In genomic region chr1:40024554-40025320, GRCm38 (mm10) we compare ENCODE assay signal across 19 mouse cellular contexts. TPM values are rescaled to one million over a fixed set of nuclear protein-coding genes. Genes with fewer than 3 reads are reported as not detected.
DNase-seq lines count a peak whose midpoint lies in the region; ATAC-seq lines count a peak whose summit lies in the region.
"Had no signal": no experiment of that assay in that cellular context is flagged by ENCODE, and none has a peak within 500 bp of the region (broad histone marks: within the 10 kb centered on the region; RNA-seq: fewer than 3 reads in every experiment).

No protein-coding gene starts in this region.

- no peaks in the 10 kb centered on the region for H3K4me1 ChIP-seq in intestine, embryonic 14.5 days (replicated peaks; ENCODE audit: control insufficient read depth, insufficient read depth, low read length)
- H3K4me1 ChIP-seq in intestine, embryonic 16.5 days (ENCODE audit: control insufficient read depth, insufficient read depth, low read length): no peaks in the 10 kb centered on the region
- no peaks in the 10 kb centered on the region for H3K4me1 ChIP-seq in hindbrain, embryonic 11.5 days (replicated peaks; ENCODE audit: control insufficient read depth, insufficient read depth, low read length)
- H3K4me1 ChIP-seq: embryonic facial prominence, embryonic 13.5 days; forebrain, embryonic 15.5 days; hindbrain, embryonic 10.5 days had no signal

- H3K4me3 ChIP-seq in intestine, embryonic 14.5 days (ENCODE audit: low read depth, low read length): no peak overlapping the region
- no peak overlapping the region for H3K4me3 ChIP-seq in intestine, embryonic 16.5 days (ENCODE audit: low read length)
- H3K4me3 ChIP-seq in hindbrain, embryonic 11.5 days (ENCODE audit: low read depth, low read length): no peak overlapping the region
- H3K4me3 ChIP-seq: embryonic facial prominence, embryonic 13.5 days; forebrain, embryonic 15.5 days; hindbrain, embryonic 10.5 days; megakaryocyte, embryonic 14.5 days had no signal

- no peaks in the 10 kb centered on the region for H3K27me3 ChIP-seq in intestine, embryonic 14.5 days (replicated peaks; ENCODE audit: control insufficient read depth, insufficient read depth, low read length)
- H3K27me3 ChIP-seq in intestine, embryonic 16.5 days (replicated peaks; ENCODE audit: control insufficient read depth, insufficient read depth, low read length): no peaks in the 10 kb centered on the region
- H3K27me3 ChIP-seq in hindbrain, embryonic 11.5 days (ENCODE audit: control insufficient read depth, insufficient read depth, low read length): no peaks in the 10 kb centered on the region
- H3K27me3 ChIP-seq: embryonic facial prominence, embryonic 13.5 days; forebrain, embryonic 15.5 days; megakaryocyte, embryonic 14.5 days had no signal

- H3K9me3 ChIP-seq in intestine, embryonic 14.5 days (ENCODE audit: control insufficient read depth, low read length): no peaks in the 10 kb centered on the region
- no peaks in the 10 kb centered on the region for H3K9me3 ChIP-seq in intestine, embryonic 16.5 days (ENCODE audit: control insufficient read depth, low read length)
- no peaks in the 10 kb centered on the region for H3K9me3 ChIP-seq in hindbrain, embryonic 11.5 days (ENCODE audit: control insufficient read depth, low read length)
- H3K9me3 ChIP-seq: embryonic facial prominence, embryonic 13.5 days; forebrain, embryonic 15.5 days; hindbrain, embryonic 10.5 days; megakaryocyte, embryonic 14.5 days had no signal

- WGBS in intestine, embryonic 14.5 days: 90% methylated on average over 27 of the region's 27 CpGs
- 90% methylated on average over 27 of the region's 27 CpGs for WGBS in intestine, embryonic 16.5 days
- 93% methylated on average over 27 of the region's 27 CpGs for WGBS in hindbrain, embryonic 11.5 days

- no peak for ATAC-seq in intestine, embryonic 14.5 days (replicated peaks; ENCODE audit: low FRiP score, low TSS enrichment, low read depth)
- ATAC-seq in intestine, embryonic 16.5 days: no peak
- ATAC-seq in hindbrain, embryonic 11.5 days (ENCODE audit: low FRiP score): no peak
- ATAC-seq: forebrain, embryonic 15.5 days had no signal

- H3K9ac ChIP-seq in intestine, embryonic 14.5 days (ENCODE audit: low read length): no peak overlapping the region
- H3K9ac ChIP-seq in intestine, embryonic 16.5 days (ENCODE audit: low read depth, low read length): no peak overlapping the region
- H3K9ac ChIP-seq in hindbrain, embryonic 11.5 days (ENCODE audit: low read depth, low read length): no peak overlapping the region
- H3K9ac ChIP-seq: embryonic facial prominence, embryonic 13.5 days; forebrain, embryonic 15.5 days had no signal

- intact Hi-C loops in left cerebral cortex, postnatal 4 days (cut with DNase I): loop anchor here (10.0 kb wide), 1 partner anchor 510 kb away; no protein-coding TSS in a partner anchor

- H3K27ac ChIP-seq in intestine, embryonic 14.5 days (ENCODE audit: low read depth): no peak overlapping the region
- H3K27ac ChIP-seq in intestine, embryonic 16.5 days (ENCODE audit: low read length): no peak overlapping the region
- H3K27ac ChIP-seq in hindbrain, embryonic 11.5 days (ENCODE audit: low read depth, low read length): no peak overlapping the region
- H3K27ac ChIP-seq: embryonic facial prominence, embryonic 13.5 days; forebrain, embryonic 15.5 days; hindbrain, embryonic 10.5 days had no signal

- no peak overlapping the region for H3K4me2 ChIP-seq in intestine, embryonic 14.5 days (ENCODE audit: low read length)
- H3K4me2 ChIP-seq in intestine, embryonic 16.5 days (ENCODE audit: low read depth, low read length): no peak overlapping the region
- no peak overlapping the region for H3K4me2 ChIP-seq in hindbrain, embryonic 11.5 days (replicated peaks; ENCODE audit: low read depth, low read length)
- H3K4me2 ChIP-seq: embryonic facial prominence, embryonic 13.5 days; forebrain, embryonic 15.5 days; liver, embryonic 11.5 days had no signal

- peak; percentile 36 for DNase-seq in intestine, embryonic 14.5 days (ENCODE audit: low spot score)
- peak; percentile 32 to 46 for DNase-seq in left cerebral cortex, adult 18-20 months (ENCODE audit: low spot score in 2 of 2)
- DNase-seq in left cerebral cortex, postnatal 4 days: no peak
- peak; percentile 5 for DNase-seq in thymus, postnatal 4 days
- DNase-seq in thymus, postnatal 0 days (ENCODE audit: low spot score): no peak
- DNase-seq in hindbrain, embryonic 11.5 days (ENCODE audit: low spot score): no peak
- DNase-seq: B cell, adult 2 months; cerebellum, postnatal 10 days; gastrocnemius, postnatal 36 days; lung, adult 18-20 months; lung, postnatal 14 days; midbrain, embryonic 14.5 days; thymus, postnatal 36 days had no signal

- peaks cover 81% of the 10 kb centered on the region for H3K36me3 ChIP-seq in intestine, embryonic 14.5 days (ENCODE audit: control insufficient read depth, insufficient read depth, low read length)
- H3K36me3 ChIP-seq in intestine, embryonic 16.5 days (ENCODE audit: control insufficient read depth, insufficient read depth, low read length): peaks cover 13% of the 10 kb centered on the region
- H3K36me3 ChIP-seq in hindbrain, embryonic 11.5 days (ENCODE audit: control insufficient read depth, insufficient read depth, low read length): peaks cover 9% of the 10 kb centered on the region

RNA-seq across cellular contexts. Expression of gene Il1r2, which starts 49.1 kb away (rescaled TPM):
- 1.1 and 1.3 TPM in 2 replicates for polyA plus RNA-seq in intestine, embryonic 14.5 days (2014; fragmentation: Nextera tagmentation; extraction: Ambion mirVana)
- polyA plus RNA-seq in intestine, embryonic 16.5 days (2015; fragmentation: Nextera tagmentation; extraction: Ambion mirVana): 1.5 and 2.0 TPM in 2 replicates
- total RNA-seq in left cerebral cortex, adult 18-20 months (2021): under 1 TPM in 1 of 2 experiments, not detected in 1; 0.46 TPM
- under 1 TPM; 0.36 to 0.64 TPM for total RNA-seq in left cerebral cortex, postnatal 4 days (2021)
- 10.3 and 10.7 TPM in 2 replicates for polyA plus RNA-seq in thymus, postnatal 0 days (2015; fragmentation: Nextera tagmentation; extraction: Ambion mirVana)
- 0.27 TPM in 1 of 2 replicates, not detected in the other for polyA plus RNA-seq in hindbrain, embryonic 11.5 days (2014; fragmentation: Nextera tagmentation; extraction: Ambion mirVana)

Comparison
In these comparisons a context has a peak if more than half of its experiments do, and no peak if none do; other contexts are left out.
1. DNase-seq: peak in intestine, embryonic 14.5 days (single experiment), left cerebral cortex, adult 18-20 months (2 of 2) and thymus, postnatal 4 days (single experiment); none in left cerebral cortex, postnatal 4 days (single experiment), thymus, postnatal 0 days (single experiment) and hindbrain, embryonic 11.5 days (single experiment).